Mouse (Mus musculus): ENCODE data around the gene U2af2. TPM values are rescaled to one million over a fixed set of nuclear protein-coding genes. Genes with fewer than 3 reads are reported as not detected.

The U2af2 gene
- polyA plus RNA-seq, 1 experiment from 2014 or later, result 179 TPM

DNA sequence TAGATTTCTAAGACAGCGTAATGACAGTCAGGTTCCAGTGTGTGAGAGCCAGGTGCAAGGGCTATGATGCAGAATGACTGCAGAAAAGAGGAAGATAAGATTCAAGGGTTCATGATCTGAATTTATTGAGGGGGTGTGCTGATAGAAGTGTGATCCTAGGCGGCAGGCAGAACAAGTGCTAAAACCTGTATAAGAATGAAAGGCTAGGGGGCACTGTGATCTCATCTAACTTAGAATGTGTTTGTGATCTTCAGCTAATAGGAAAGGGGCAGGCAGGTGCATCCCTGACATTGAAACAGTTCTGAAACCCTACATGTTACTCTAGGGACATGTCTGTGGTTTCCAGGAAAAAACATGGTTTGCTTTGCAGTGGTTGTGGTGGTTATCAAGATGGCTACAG, 15.8 kb upstream of the U2af2 start:
- 76% methylated on average over 2 of the region's 2 CpGs for WGBS

DNA sequence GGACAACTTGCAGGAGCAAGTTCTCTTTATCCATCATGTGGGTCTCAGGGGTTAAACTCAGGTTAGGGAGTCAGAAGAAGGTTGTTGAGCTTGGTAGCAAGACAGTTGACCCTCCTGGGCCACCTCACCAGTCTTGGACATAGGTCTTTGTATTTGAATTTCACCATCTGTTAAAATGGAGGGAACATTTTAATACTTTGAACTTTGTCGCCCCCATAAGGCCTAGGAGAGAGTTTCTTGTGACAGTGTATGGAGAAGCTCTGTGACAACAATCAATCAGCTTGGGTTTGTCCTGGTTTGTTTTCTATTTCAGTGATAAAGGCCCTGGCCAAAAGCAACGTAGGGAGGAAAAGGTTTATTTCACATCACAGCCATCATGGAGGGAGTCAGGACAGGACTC, 14.6 kb upstream of the U2af2 start:
- H3K27me3 ChIP-seq (ENCODE audit: insufficient read depth, poor library complexity, severe bottlenecking), result peaks cover 15% of the 10 kb centered on the region
- 38% methylated on average over 2 of the region's 2 CpGs for WGBS
- no peak for DNase-seq (ENCODE audit: low spot score)
- H3K36me3 ChIP-seq, result no peaks in the 10 kb centered on the region
- H3K27ac ChIP-seq, result no peak overlapping the region; the same call in 1 of the 2 replicates
- H3K9me3 ChIP-seq, result 0 out of 2 replicates have a peak, but pooled peaks cover 4% of the 10 kb centered on the region
- peaks cover 20% of the 10 kb centered on the region for H3K4me1 ChIP-seq (replicated peaks)
- H3K4me3 ChIP-seq, result no peak overlapping the region

More for the DNA sequence above, 15.8 kb upstream of the U2af2 start:
- no peak for DNase-seq (ENCODE audit: low spot score)
- H3K27ac ChIP-seq, result no peak overlapping the region
- peaks cover 7% of the 10 kb centered on the region for H3K27me3 ChIP-seq (ENCODE audit: insufficient read depth, poor library complexity, severe bottlenecking)
- H3K9me3 ChIP-seq, result no peaks in the 10 kb centered on the region
- peaks cover 9% of the 10 kb centered on the region for H3K4me1 ChIP-seq (replicated peaks)
- no peak overlapping the region for H3K4me3 ChIP-seq
- H3K36me3 ChIP-seq, result peaks cover 6% of the 10 kb centered on the region; the same call in 1 of the 2 replicates

DNA sequence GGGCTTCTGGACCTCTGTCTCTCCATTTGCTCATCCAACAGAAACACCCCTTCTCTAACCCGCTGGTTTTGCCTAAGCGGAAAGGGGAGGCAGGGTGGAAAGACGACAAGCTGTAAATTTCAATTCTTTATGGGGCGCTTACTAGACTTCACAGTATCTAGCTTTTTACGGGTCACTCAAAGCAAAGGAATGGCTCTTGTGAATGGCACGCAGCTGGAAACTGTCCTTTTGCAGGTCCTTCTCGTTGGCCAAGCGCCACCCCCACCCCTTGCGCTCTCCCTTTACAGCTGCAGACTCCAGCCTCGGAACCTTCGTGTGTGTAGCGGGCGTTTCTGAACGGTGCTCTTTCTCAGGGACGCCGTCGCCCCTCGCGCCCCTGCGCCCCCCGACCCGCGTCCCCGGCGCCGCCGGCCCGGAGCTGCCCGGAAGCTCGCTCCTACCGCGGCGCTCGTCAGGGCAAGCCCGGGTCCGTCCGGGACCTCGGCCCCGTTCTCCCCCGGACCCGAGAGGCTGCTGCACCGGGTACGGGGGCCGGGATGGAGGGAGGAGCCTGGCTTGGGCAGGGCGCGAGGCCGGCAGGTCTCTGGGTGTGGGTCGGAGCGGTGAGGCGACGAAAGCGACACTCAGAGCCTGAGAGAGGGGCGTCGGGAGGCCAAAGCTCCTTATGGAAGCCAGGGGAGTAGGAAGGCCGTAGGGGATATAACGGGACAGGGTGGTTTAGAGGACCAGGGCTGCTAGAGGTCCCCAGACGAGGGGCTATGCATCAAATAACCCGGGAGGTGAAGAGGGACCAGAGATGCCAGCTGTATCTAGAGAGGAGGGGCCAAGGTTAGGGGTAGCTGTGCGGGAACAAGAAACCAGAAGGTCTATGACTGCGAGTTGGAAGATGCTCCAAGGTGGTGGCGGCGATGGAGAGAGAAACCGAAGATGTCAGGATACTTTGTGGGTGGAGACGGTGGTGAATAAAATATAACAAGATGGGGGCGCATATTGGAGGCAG, 10.4 kb upstream of the U2af2 start, which contains the start of gene Zfp580:
Zfp580 (plus strand) TSS at position 346 of the 1,000 bp plus-strand sequence.
- DNase-seq (ENCODE audit: low spot score), result peak; percentile 84
- H3K4me3 ChIP-seq, result peak within 1 kb of the TSS; percentile 87
- no peaks in the 10 kb centered on the region for H3K36me3 ChIP-seq
- H3K27me3 ChIP-seq (ENCODE audit: insufficient read depth, poor library complexity, severe bottlenecking), result peaks cover 57% of the 10 kb centered on the region
- peaks cover 45% of the 10 kb centered on the region for H3K4me1 ChIP-seq (replicated peaks)
- H3K27ac ChIP-seq, result peak within 1 kb of the TSS; percentile 93
- 1% methylated on average over 65 of the region's 65 CpGs for WGBS
- H3K9me3 ChIP-seq, result 0 out of 2 replicates have a peak, but pooled peaks cover 4% of the 10 kb centered on the region

DNA sequence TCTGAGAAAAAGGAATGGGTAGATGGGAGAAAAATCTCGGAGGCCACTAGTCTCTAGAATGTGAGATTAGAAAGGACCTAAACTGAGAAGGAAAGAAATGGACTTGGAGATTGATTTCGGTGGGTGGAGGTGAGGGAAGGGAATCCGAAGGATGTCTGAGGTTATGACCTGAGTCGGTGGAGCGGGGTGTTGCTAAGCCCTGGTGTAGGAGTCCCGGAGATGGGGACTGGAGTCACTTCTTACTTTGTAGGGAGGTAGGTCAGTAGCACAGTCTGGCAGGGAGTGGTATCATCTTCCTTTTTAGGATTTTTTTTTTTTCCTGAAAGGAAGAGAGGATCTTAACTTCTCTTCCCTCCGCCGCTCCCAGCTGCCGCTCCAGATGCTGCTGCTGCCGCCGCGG, 9.5 kb upstream of the U2af2 start:
- Histone ChIP-seq H3K4me3 (peak overlapping the region; percentile 87), H3K27ac (peak overlapping the region; percentile 66), H3K9me3 (0 out of 2 replicates have a peak, but pooled peaks cover 4% of the 10 kb centered on the region), H3K36me3 (no peaks in the 10 kb centered on the region), H3K4me1 (replicated peaks) (peaks cover 54% of the 10 kb centered on the region), H3K27me3 (ENCODE audit: insufficient read depth, poor library complexity, severe bottlenecking) (peaks cover 66% of the 10 kb centered on the region)
- no peak for DNase-seq (ENCODE audit: low spot score)
- 2% methylated on average over 12 of the region's 12 CpGs for WGBS

DNA sequence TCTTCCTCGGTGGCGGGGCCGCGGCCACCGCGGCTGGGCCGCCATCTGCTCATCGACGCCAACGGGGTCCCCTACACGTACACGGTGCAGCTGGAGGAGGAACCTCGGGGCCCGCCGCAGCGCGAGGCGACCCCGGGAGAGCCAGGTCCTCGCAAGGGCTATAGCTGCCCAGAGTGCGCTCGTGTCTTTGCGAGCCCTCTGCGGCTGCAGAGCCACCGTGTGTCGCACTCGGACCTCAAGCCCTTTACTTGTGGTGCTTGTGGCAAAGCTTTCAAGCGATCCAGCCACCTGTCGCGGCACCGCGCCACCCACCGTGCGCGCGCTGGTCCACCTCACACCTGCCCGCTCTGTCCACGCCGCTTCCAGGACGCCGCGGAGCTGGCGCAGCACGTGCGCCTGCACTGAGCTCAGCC, 9.0 kb upstream of the U2af2 start:
- DNase-seq (ENCODE audit: low spot score), result no peak
- Histone ChIP-seq H3K36me3 (no peaks in the 10 kb centered on the region), H3K27ac (peak overlapping the region; percentile 66), H3K9me3 (0 out of 2 replicates have a peak, but pooled peaks cover 4% of the 10 kb centered on the region), H3K27me3 (ENCODE audit: insufficient read depth, poor library complexity, severe bottlenecking) (peaks cover 71% of the 10 kb centered on the region), H3K4me1 (replicated peaks) (peaks cover 59% of the 10 kb centered on the region), H3K4me3 (peak overlapping the region; percentile 87)
- 4% methylated on average over 45 of the region's 45 CpGs for WGBS

DNA sequence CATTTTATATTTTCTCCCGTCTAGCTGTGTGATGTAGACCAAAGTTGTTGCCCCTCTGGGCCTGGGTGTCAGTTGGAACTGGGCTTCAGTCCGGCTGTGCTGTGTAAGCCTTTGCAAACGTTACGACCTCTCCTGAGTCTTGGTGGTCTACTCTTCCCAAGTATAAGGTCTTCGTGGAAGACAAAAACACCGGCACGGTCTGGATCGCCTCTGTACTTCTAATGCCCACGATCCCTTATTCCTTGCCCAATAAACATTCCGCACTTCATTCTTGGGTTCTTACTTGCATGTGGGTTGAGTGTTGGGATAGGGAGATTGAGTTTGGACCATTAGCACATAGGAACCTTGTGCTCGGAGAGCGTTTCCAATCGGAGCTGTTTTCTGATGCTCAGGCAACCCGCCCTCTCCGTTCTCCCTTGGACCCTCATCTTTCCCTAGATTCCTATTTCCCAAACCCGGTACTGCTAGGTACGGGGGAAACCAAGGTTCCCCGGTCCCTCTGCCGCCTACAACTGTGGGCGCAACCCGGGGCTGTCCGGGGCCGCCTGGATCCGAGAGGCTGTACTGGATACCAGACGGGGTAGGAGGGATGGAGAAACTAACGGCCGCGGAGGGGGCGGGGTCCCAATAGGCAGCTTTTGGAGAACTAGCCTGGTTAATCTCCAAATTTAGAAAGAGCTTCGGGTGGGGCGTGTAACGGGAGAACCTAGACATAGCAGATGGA, 8.3 kb upstream of the U2af2 start:
- no peaks in the 10 kb centered on the region for H3K36me3 ChIP-seq
- H3K4me1 ChIP-seq (replicated peaks), result peaks cover 59% of the 10 kb centered on the region
- peaks cover 78% of the 10 kb centered on the region for H3K27me3 ChIP-seq (ENCODE audit: insufficient read depth, poor library complexity, severe bottlenecking)
- DNase-seq (ENCODE audit: low spot score), result no peak
- H3K9me3 ChIP-seq, result 0 out of 2 replicates have a peak, but pooled peaks cover 4% of the 10 kb centered on the region
- peak overlapping the region; percentile 66; the same call in 1 of the 2 replicates for H3K27ac ChIP-seq
- WGBS, result 10% methylated on average over 32 of the region's 32 CpGs
- peak overlapping the region; percentile 87 for H3K4me3 ChIP-seq

DNA sequence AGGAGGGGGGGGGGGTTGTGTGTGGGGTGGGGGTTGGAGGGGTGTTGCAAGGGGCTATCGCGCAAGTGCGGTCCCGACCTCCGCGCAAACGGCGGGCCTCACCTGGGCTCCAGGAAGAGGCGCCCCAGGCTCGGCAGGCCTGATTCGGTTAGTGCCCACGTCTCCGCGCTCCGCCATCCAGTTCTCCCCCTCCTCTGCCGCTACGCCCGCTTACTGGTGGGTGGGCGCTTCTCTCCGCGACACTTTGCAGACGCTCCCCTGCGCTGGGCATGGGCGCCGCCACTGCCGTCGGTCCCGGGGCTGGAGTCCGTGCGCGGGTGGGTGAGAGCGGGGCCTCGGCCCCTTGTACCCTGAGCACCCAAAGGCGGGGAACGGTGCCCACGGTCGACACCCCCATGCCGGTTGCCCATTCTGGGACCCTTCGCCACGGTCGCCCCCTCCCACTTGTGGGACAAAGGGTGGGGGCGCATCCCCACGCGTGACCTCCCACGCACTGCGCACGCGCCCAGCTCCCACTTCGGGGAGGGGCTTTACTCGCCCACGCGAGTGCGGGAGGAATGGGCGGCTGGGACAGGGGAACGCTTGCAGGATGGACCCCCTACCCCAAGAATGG, 5.2 kb upstream of the U2af2 start:
- peak overlapping the region; percentile 56 for H3K4me3 ChIP-seq
- H3K4me1 ChIP-seq (replicated peaks), result peaks cover 59% of the 10 kb centered on the region
- peaks cover 75% of the 10 kb centered on the region for H3K27me3 ChIP-seq (ENCODE audit: insufficient read depth, poor library complexity, severe bottlenecking)
- no peaks in the 10 kb centered on the region for H3K36me3 ChIP-seq
- WGBS, result 3% methylated on average over 55 of the region's 55 CpGs
- H3K9me3 ChIP-seq, result no peaks in the 10 kb centered on the region
- H3K27ac ChIP-seq, result peak overlapping the region; percentile 78
- peak; percentile 33 for DNase-seq (ENCODE audit: low spot score)

DNA sequence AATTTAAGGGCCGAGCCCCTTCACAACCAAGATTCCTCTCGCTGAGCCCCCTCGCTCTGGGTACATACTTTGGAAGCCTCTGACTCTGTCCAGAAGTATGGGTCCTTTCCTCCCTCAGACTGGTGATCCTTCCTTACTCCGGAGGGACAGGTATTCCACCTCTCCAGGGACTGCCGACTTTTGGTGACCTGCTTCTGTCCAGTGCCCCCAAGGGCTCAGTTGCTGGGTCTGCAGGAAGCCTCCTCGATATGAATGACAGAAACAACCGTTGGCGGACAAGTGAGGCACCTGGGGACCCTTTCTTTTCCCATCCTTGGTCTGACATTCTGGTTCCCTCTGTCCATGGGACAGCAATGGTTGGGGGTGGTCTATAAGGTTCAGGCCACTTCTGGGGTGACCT, 4.6 kb upstream of the U2af2 start:
- H3K4me1 ChIP-seq (replicated peaks), result peaks cover 53% of the 10 kb centered on the region
- WGBS, result 38% methylated on average over 8 of the region's 8 CpGs

DNA sequence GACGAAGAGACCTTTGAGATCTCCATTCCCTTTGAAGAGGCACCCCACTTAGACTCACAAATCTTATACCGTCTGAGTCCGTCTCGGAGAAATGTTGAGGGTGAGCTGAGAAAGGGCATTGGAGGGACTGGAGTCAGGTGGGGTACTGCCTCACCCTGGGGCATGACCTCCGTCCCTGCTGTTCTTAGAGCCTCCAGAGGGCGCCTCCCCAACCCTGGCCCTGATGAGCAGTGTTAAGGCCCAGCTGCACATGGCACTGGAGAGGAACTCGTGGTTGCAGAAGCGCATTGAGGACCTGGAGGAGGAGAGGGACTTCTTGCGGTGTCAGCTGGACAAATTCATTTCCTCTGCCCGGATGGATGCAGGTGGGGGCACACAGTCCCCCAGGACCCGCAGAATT, 4.1 kb upstream of the U2af2 start:
- H3K27ac ChIP-seq, result no peak overlapping the region
- H3K4me3 ChIP-seq, result peak overlapping the region; percentile 3
- H3K27me3 ChIP-seq (ENCODE audit: insufficient read depth, poor library complexity, severe bottlenecking), result peaks cover 64% of the 10 kb centered on the region
- peak; percentile 12 for DNase-seq (ENCODE audit: low spot score)
- H3K4me1 ChIP-seq (replicated peaks), result peaks cover 49% of the 10 kb centered on the region
- H3K9me3 ChIP-seq, result no peaks in the 10 kb centered on the region
- H3K36me3 ChIP-seq, result no peaks in the 10 kb centered on the region
- 30% methylated on average over 11 of the region's 11 CpGs for WGBS

More for the DNA sequence above, 4.6 kb upstream of the U2af2 start:
- Histone ChIP-seq H3K27ac (no peak overlapping the region), H3K9me3 (no peaks in the 10 kb centered on the region), H3K27me3 (ENCODE audit: insufficient read depth, poor library complexity, severe bottlenecking) (peaks cover 69% of the 10 kb centered on the region), H3K36me3 (no peaks in the 10 kb centered on the region), H3K4me3 (peak overlapping the region; percentile 56)
- no peak for DNase-seq (ENCODE audit: low spot score)

DNA sequence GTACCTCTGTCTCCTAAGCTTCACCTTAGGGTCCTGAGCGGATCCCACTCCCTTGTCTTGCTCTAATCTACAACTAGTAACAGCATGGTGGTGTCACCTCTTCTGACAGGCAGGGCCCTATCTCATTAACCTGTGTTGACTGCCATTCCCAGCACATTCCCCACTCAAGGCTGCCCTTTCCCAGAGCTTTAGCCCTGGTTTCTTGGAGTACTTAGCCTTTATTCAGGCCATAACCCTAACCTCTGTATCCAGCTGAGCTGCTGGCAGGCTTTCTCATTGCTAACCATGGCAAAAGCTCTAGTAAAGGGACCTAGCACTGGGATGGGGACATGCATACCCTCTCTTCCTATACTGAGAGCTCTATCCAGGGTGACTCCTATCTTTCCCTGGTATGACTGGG, 3.3 kb upstream of the U2af2 start:
- 89% methylated on average over 1 of the region's 1 CpGs for WGBS
- H3K4me3 ChIP-seq, result no peak overlapping the region
- H3K27me3 ChIP-seq (ENCODE audit: insufficient read depth, poor library complexity, severe bottlenecking), result peaks cover 56% of the 10 kb centered on the region
- peaks cover 45% of the 10 kb centered on the region for H3K4me1 ChIP-seq (replicated peaks)
- H3K36me3 ChIP-seq, result no peaks in the 10 kb centered on the region; the same call in 1 of the 2 replicates
- no peak overlapping the region for H3K27ac ChIP-seq
- H3K9me3 ChIP-seq, result no peaks in the 10 kb centered on the region
- no peak for DNase-seq (ENCODE audit: low spot score)

DNA sequence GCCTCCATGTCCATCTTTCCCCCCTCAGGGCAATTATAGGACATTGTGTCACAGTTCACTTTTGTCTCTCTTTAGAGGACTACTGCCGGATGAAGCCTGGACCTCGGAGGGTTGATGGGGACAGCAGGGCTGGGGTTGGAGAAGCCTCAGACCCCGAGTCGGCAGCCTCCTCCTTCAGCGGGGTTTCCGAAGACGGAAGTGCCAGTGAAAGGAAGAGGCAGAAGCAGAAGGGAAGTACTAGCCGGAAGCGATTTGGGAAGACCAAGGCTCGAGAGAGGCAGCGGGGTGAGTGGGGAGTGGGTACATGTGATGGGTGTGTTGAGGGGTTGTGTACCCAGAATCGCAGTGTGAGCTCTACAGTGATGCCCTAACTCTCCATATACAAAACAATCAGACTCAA, 2.5 kb upstream of the U2af2 start:
- no peak for DNase-seq (ENCODE audit: low spot score)
- H3K4me3 ChIP-seq, result no peak overlapping the region; the same call in 1 of the 2 replicates
- H3K36me3 ChIP-seq, result peaks cover 7% of the 10 kb centered on the region; the same call in 1 of the 2 replicates
- peaks cover 45% of the 10 kb centered on the region for H3K4me1 ChIP-seq (replicated peaks)
- WGBS, result 90% methylated on average over 12 of the region's 12 CpGs
- no peaks in the 10 kb centered on the region for H3K9me3 ChIP-seq
- peak overlapping the region; percentile 97; the same call in 1 of the 2 replicates for H3K27ac ChIP-seq
- peaks cover 48% of the 10 kb centered on the region for H3K27me3 ChIP-seq (ENCODE audit: insufficient read depth, poor library complexity, severe bottlenecking)

DNA sequence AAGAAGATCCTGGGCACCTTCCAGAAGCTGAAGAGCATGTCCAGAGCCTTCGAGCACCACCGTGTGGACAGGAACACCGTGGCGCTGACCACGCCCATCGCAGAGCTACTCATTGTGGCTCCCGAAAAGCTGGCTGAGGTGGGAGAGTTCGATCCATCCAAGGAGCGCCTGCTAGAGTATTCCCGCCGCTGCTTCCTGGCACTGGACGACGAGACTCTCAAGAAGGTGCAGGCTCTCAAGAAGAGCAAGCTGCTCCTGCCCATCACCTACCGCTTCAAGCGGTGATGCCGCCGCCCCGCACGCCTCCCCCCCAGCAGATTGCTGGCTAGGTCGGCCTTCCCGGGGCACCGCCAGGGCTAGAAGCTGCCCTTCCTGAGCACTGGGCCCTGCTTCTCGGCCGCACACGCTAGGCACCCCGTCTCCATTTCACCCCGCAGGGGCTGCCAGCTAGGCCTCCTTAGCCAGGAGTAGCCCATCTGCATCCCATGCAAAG, 1.7 kb upstream of the U2af2 start:
- Histone ChIP-seq H3K27ac (peak overlapping the region; percentile 97), H3K27me3 (ENCODE audit: insufficient read depth, poor library complexity, severe bottlenecking) (peaks cover 40% of the 10 kb centered on the region), H3K4me3 (peak overlapping the region; percentile 79), H3K4me1 (replicated peaks) (peaks cover 45% of the 10 kb centered on the region), H3K36me3 (peaks cover 10% of the 10 kb centered on the region; the same call in 1 of the 2 replicates), H3K9me3 (no peaks in the 10 kb centered on the region)
- WGBS, result 4% methylated on average over 27 of the region's 27 CpGs
- peak; percentile 78 for DNase-seq (ENCODE audit: low spot score)

Data from hindbrain, embryonic 10.5 days (tissue).